Mouse (Mus musculus) heart, adult 2 months (tissue): ENCODE results near the gene Syt14.

ENCODE experiments used
- CTCF ChIP-seq: fragments of 200-600 bp; IDR thresholded peaks from 2 replicates; pipeline ENCODE4 v1.8.1; 2022; ENCODE audit warnings: antibody characterized with exemption, mild to moderate bottlenecking, moderate library complexity
- POLR2A ChIP-seq: fragments of 200-500 bp; IDR thresholded peaks from 2 replicates; pipeline ENCODE4 v1.6.1; 2011; ENCODE audit warnings: mild to moderate bottlenecking, low read depth, low read length, control low read depth; ENCODE audit not compliant: insufficient read depth

- no peak for TF ChIP-seq CTCF
- TF ChIP-seq POLR2A = no peak
Observed at GRCm38 (mm10) chr1:192852047-192852446, 183.5 kb downstream of the Syt14 start.
